Mouse (Mus musculus) ovary, postnatal 36 days (tissue): ENCODE data around the gene Uhmk1.
A peak's percentile ranks its signal among the peaks of the same experiment; 100 is the strongest.

Experiments
- DNase-seq: peaks from one replicate; pipeline ENCODE4 v3.0.0; 2022; ENCODE audit warnings: low spot score, mixed read lengths

The Uhmk1 gene

DNA sequence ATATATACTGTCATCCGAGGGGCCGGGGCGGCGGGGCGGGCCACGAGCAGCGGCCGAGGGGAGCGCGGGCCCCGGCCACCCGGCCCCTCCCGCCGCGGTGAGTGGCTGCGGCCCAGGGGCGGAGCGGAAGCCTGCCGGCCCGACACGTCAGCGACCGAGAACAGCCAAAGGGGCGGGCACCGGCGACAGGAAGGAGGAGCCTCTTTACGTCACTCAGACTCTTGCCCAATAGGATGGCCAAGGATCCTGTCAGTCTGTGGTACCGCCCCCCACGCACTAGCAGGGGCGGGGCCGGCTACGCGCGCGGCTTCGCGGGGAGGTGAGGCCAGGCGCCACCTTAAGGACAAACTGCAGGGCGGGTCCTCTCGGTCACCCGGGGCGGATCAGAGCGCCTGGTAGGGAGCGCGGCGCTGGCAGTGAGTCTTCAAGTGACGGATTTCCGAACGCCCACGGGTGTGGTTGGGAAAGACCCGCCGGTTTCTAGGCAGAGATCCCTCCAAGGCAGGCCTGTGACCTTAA lies 40.3 kb downstream of the Uhmk1 start, which contains the start of gene Uap1:
Gene Uap1 (minus strand): TSS at position 144 of the 519 bp plus-strand sequence.
- DNase-seq, result peak; percentile 98

DNA sequence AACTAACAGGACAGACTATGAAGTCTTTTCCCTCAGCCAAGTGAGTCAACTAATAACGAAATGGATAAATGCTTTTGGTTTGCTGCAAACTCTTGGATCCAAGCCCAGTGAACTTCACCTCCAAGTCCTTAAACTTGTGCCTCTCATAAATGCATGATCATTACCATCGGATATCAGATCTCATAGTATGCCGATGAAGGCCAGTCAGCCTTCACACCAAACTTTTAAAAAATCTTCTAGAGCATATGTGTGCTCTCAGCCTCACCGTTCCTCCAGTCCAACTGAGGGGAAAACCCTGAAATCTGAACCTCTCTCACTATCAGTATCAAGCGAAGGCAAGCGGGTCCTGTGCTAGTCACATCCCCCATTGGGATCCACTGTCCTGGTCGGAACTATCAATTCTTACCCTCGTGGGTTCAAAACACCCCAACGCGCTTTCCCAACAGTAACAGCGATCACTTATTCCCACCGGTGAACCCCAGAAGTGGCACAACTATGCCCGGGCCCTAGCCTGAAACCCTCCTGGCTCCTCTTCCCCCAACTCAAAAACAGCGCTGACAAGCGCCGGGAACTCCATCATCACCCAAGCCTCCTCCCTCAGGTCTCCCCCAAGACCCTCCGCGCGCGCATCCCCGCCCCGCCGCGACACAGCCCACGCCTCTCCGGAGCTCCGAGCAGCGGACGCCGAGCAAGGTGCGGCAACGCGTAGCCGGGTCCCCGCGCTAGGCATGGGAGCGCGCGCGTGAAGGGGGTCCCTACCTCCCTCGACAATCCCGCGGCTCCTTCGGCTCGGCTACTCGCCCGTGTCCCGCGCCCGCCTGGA lies 41.0 kb downstream of the Uhmk1 start:
- no peak for DNase-seq

- no peak for DNase-seq
Observed at GRCm38 (mm10) chr1:170167781-170168180, 47.4 kb downstream of the Uhmk1 start.

GRCm38 (mm10) chr1:170164913-170165312 lies 50.3 kb downstream of the Uhmk1 start:
- DNase-seq, result no peak

DNA sequence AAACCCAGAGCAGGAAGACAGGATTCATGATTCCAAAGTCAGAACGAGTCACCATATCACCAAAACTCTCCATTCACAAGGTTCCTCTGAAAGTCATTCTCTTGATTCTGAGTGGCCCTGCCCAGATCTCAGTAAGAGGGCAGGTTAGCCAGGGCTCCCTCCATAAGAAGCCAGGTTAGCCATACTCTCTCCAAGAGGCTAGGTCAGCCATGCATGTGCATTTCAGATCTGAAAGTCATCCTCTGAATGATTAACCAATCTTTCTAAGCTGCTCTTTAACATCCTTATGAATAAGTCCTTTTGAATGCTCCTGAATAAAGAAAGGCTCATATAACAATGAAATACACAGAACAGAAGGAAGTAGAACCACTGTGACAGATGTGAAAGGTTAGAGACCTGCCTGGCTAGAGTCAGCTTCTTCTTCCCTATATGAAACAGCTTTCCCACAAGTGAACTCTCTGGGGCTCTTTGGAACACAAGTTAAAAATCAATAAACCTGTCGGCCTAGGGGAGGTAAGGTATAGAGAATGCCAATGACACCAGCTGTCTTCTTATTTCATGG lies 51.1 kb downstream of the Uhmk1 start:
- no peak for DNase-seq

DNA sequence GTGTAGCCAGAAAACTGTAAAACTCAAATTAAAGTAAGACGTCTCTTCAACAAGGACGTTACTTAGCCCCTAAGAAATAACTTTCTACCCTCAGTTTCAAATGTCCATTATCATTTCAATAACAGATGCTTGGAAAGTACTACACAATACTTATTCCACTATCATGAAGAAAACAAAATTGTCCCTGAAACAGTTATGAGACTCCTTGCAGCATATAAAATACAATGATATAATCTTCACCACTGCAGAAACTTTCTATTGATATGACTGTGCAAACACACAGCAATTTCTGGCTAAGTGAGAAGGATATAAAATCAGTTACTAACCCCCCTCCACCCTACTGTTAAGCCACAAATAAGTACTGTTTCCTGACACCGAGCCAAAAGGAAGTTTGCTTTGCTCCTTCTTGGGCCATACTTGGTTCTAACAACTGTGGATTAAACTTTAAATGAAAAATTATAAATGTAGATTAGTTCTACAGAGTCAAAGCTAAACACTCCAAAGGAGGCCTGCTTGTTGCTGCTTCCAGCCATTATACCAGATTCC lies 51.7 kb downstream of the Uhmk1 start:
- no peak for DNase-seq

- peak; percentile 25 for DNase-seq
Observed at GRCm38 (mm10) chr1:170161852-170162251, 53.3 kb downstream of the Uhmk1 start.

- DNase-seq, result no peak
Observed at GRCm38 (mm10) chr1:170160397-170160938, 54.7 kb downstream of the Uhmk1 start.

- DNase-seq, result no peak
Observed at GRCm38 (mm10) chr1:170159707-170160106, 55.5 kb downstream of the Uhmk1 start.

DNA sequence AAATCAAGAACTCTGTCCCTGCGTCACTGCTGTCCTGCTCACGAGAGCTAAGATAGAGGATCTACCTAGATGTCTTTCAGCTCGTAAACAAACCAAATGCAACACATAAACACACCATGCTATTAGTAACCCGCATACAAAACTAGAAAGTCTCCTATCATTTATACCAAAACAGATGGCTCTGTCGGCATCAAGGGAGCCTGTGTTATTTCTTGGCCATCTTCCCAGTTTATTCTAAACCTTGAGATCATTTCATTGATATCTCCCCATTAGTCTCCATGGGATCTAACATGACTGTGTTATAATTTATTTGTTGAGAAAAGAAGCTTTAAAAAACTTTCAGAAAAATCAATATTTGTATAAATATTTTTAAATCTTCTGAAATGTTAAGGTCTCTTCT lies 59.4 kb downstream of the Uhmk1 start:
- DNase-seq, result no peak

GRCm38 (mm10) chr1:170155298-170155697 lies 59.9 kb downstream of the Uhmk1 start:
- DNase-seq, result no peak

DNA sequence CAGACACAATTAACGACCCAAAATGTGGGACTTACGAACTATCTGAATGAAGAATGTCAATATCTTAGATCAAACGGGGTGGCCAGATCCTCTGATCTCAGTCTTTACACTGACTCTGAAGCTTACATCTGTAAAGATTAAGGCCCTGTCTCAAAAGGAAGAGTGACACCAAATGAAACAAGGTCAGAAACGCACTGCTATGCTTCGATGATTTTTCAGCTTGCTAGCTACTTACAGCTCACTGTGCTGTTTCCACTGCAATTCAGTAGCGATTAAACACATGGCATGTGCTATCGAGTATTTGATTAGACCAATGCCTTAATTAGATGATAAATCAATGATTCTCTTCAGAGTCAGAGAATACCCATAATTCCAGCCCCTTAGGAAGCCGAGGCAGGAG lies 61.2 kb downstream of the Uhmk1 start:
- DNase-seq, result no peak

GRCm38 (mm10) chr1:170152552-170152951 lies 62.6 kb downstream of the Uhmk1 start:
- DNase-seq, result no peak

DNA sequence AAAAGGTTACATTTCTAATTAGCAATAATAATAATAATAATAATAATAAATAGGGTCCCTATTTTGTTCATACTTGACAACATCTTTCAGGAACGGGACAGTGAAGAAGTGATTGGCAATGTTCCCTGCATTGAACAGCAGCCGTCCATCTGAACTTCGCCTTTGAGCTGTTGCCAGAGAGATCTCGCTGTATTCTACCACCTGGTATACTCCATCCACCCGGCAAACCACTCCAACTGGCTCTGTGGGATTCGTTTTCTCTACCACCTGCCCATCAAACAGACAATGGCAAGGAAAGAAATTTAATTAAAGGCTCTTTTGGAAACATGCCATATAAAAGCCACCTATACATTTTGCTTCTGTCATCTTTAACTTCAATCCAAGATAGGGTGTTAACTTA lies 64.3 kb downstream of the Uhmk1 start:
- DNase-seq, result no peak

GRCm38 (mm10) chr1:170149756-170150155 lies 65.4 kb downstream of the Uhmk1 start:
- DNase-seq, result no peak

DNA sequence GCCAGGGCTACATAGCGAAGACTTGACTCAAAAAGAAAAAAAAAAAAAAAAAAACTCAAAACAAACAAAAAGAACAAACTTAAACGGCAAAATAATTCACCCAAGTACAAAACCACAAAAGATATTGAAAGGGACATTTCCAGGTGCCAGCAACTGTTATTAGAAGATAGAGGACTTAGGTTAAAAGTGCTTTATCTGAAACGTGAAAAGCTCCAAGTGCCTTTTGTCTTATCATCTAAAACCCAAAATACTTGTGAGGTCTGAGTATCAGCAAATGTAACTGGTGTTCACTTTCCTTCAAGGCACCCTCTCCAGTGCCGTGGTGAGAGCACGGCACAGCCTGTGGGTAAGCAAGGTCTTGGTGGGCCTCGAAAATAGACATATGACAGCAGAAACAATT lies 66.7 kb downstream of the Uhmk1 start:
- no peak for DNase-seq

GRCm38 (mm10) chr1:170147651-170148448 lies 67.3 kb downstream of the Uhmk1 start:
- no peak for DNase-seq

DNA sequence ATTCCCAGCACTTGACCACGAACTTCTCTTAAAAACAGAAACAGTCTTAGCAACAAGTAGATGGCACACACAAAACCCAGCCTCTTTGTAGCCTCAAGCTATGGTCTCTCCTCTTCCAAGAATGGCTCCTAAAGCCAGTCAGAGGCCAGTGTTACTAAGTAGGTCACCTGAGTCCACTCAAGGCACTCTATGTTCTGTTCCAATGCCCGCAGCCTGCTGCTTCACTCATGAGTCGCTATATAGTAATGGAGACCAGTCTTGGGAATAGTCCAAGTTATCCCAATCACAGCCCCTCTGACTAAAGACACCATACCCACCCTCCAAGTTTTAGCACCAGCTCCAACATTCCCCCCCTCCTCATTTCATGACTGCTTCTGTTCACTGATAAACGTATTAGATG lies 69.6 kb downstream of the Uhmk1 start:
- no peak for DNase-seq
